ENCODE assay signal across 29 mouse cellular contexts in genomic region chr1:138628486-138628885, GRCm38 (mm10).
"Had no signal": no experiment of that assay in that cellular context is flagged by ENCODE, and none has a peak within 500 bp of the region (broad histone marks: within the 10 kb centered on the region; RNA-seq: fewer than 3 reads in every experiment).

No protein-coding gene starts in this region.

- H3K4me2 ChIP-seq: heart, embryonic 11.5 days; heart, embryonic 12.5 days; heart, embryonic 13.5 days; heart, embryonic 15.5 days; hindbrain, embryonic 12.5 days; hindbrain, embryonic 13.5 days; hindbrain, embryonic 14.5 days; hindbrain, embryonic 15.5 days; intestine, embryonic 15.5 days had no signal

- H3K9me3 ChIP-seq: heart, embryonic 10.5 days; heart, embryonic 12.5 days; heart, embryonic 13.5 days; heart, embryonic 15.5 days; hindbrain, embryonic 10.5 days; hindbrain, embryonic 12.5 days; hindbrain, embryonic 13.5 days; hindbrain, embryonic 15.5 days; intestine, embryonic 15.5 days had no signal

- ATAC-seq: hindbrain, embryonic 16.5 days; hindbrain, postnatal 0 days; intestine, embryonic 15.5 days; intestine, embryonic 16.5 days; intestine, postnatal 0 days had no signal

- H3K4me1 ChIP-seq: heart, embryonic 10.5 days; heart, embryonic 12.5 days; heart, embryonic 13.5 days; heart, embryonic 15.5 days; hindbrain, embryonic 10.5 days; hindbrain, embryonic 12.5 days; hindbrain, embryonic 13.5 days; hindbrain, embryonic 15.5 days; intestine, embryonic 15.5 days had no signal

- H3K27me3 ChIP-seq: heart, embryonic 12.5 days; heart, embryonic 13.5 days; heart, embryonic 15.5 days; hindbrain, embryonic 12.5 days; hindbrain, embryonic 13.5 days; hindbrain, embryonic 15.5 days; intestine, embryonic 15.5 days had no signal

- H3K36me3 ChIP-seq: heart, embryonic 10.5 days; heart, embryonic 12.5 days; heart, embryonic 13.5 days; heart, embryonic 15.5 days; hindbrain, embryonic 10.5 days; hindbrain, embryonic 12.5 days; hindbrain, embryonic 13.5 days; hindbrain, embryonic 15.5 days; intestine, embryonic 15.5 days had no signal

- DNase-seq: heart, postnatal 10 days; heart, postnatal 14 days; heart, postnatal 36 days; heart, postnatal 4 days; kidney, adult 18-20 months; kidney, postnatal 10 days; kidney, postnatal 14 days; kidney, postnatal 25 days; kidney, postnatal 4 days; layer of hippocampus, adult 9-11 months; layer of hippocampus, postnatal 36 days had no signal

- H3K27ac ChIP-seq: heart, embryonic 10.5 days; heart, embryonic 13.5 days; heart, embryonic 15.5 days; hindbrain, embryonic 10.5 days; hindbrain, embryonic 12.5 days; hindbrain, embryonic 13.5 days; hindbrain, embryonic 14.5 days; hindbrain, embryonic 15.5 days; hindbrain, postnatal 0 days; intestine, embryonic 15.5 days; kidney, postnatal 0 days; layer of hippocampus, adult 2 months; left cerebral cortex, adult 2 months had no signal

- H3K9ac ChIP-seq: heart, embryonic 12.5 days; heart, embryonic 13.5 days; heart, embryonic 15.5 days; hindbrain, embryonic 12.5 days; hindbrain, embryonic 13.5 days; hindbrain, embryonic 14.5 days; hindbrain, embryonic 15.5 days; intestine, embryonic 15.5 days had no signal

- H3K4me3 ChIP-seq: heart, embryonic 10.5 days; heart, embryonic 12.5 days; heart, embryonic 13.5 days; heart, embryonic 15.5 days; hindbrain, embryonic 10.5 days; hindbrain, embryonic 12.5 days; hindbrain, embryonic 13.5 days; hindbrain, embryonic 15.5 days; intestine, embryonic 15.5 days; layer of hippocampus, adult 2 months; left cerebral cortex, adult 2 months had no signal
